Mouse (Mus musculus): ENCODE results near the gene Vmn1r126. TPM values are rescaled to one million over a fixed set of nuclear protein-coding genes. Genes with fewer than 3 reads are reported as not detected.
"Not testable (repeated sequence)": the region's sequence is repeated elsewhere in the genome, so short reads cannot be mapped to it uniquely, and the experiment has no call there.

Gene Vmn1r126
- not detected for total RNA-seq (2021)
- long read RNA-seq, experiment 1, result 0 reads
- long read RNA-seq, experiment 2, result 0 reads

DNA sequence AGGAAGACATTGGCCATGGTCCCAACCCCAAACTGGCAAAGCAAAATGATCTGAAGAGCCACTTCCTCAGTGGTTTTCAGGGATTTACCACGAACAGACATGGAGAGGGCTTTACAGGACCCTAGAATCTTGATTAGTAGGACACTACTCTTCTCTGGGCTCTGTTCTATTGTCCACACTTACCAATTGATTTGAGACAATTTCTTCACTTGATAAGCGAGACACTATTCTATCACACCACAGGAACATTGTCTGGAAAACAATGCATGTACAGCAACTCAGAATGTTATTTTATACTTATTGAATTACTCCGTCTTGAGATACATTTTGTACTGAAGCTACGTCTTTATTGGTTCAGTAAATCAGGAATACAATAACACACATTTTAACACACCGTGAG, at the start of gene Vmn1r126:
Gene Vmn1r126, minus strand, starts transcription at position 101 of the 400 bp plus-strand sequence.
- H3K27ac ChIP-seq; DNase-seq (ENCODE audit: extremely low spot score in 1 of 2, low spot score in 2 of 2); H3K4me3 ChIP-seq; intact Hi-C loops (cut with DNase I): not testable (repeated sequence)

GRCm38 (mm10) chr7:21349073-21349472, 47.8 kb upstream of the Vmn1r126 start, which contains the start of gene Vmn1r128:
TSS of gene Vmn1r128 (plus strand) at chr7:21349373.
- intact Hi-C loops (cut with DNase I), result not testable (repeated sequence)

GRCm38 (mm10) chr7:21319761-21320160, 18.5 kb upstream of the Vmn1r126 start, which contains the start of gene Vmn1r127:
TSS of gene Vmn1r127 (minus strand) at chr7:21319861.
- H3K4me3 ChIP-seq; H3K27ac ChIP-seq; DNase-seq (ENCODE audit: extremely low spot score in 1 of 2, low spot score in 2 of 2); intact Hi-C loops (cut with DNase I): not testable (repeated sequence)

More at GRCm38 (mm10) chr7:21349073-21349472, 47.8 kb upstream of the Vmn1r126 start, which contains the start of gene Vmn1r128:
- DNase-seq (ENCODE audit: extremely low spot score in 1 of 2, low spot score in 2 of 2); H3K4me3 ChIP-seq; H3K27ac ChIP-seq: not testable (repeated sequence)

GRCm38 (mm10) chr7:21271879-21272278, 29.4 kb downstream of the Vmn1r126 start, which contains the start of gene Vmn1r125:
TSS of gene Vmn1r125 (plus strand) at chr7:21272179.
- DNase-seq (ENCODE audit: extremely low spot score in 1 of 2, low spot score in 2 of 2); intact Hi-C loops (cut with DNase I); H3K27ac ChIP-seq; H3K4me3 ChIP-seq: not testable (repeated sequence)

- H3K4me3 ChIP-seq; H3K27ac ChIP-seq; DNase-seq (ENCODE audit: extremely low spot score in 1 of 2, low spot score in 2 of 2); intact Hi-C loops (cut with DNase I): not testable (repeated sequence)
Observed at GRCm38 (mm10) chr7:21260517-21260916, 40.8 kb downstream of the Vmn1r126 start, which contains the start of gene Vmn1r124. TSS of gene Vmn1r124 (minus strand) at chr7:21260617.

Other genes starting within 250 kb of the Vmn1r126 start
- gene Vmn1r120, start 247.7 kb downstream of the Vmn1r126 start, total RNA-seq (2021), result not detected
- not detected for gene Vmn1r121, start 203.0 kb downstream of the Vmn1r126 start, total RNA-seq (2021)
- gene Vmn1r122, start 167.3 kb downstream of the Vmn1r126 start, total RNA-seq (2021), result not detected
- not detected for gene Vmn1r123, start 139.3 kb downstream of the Vmn1r126 start, total RNA-seq (2021)
- not detected for gene Gm5157, start 111.0 kb downstream of the Vmn1r126 start, total RNA-seq (2021)
- not detected for gene Vmn1r124, start 40.9 kb downstream of the Vmn1r126 start, total RNA-seq (2021)
- gene Vmn1r125, start 29.3 kb downstream of the Vmn1r126 start, total RNA-seq (2021), result not detected
- gene Vmn1r127, start 18.4 kb upstream of the Vmn1r126 start, total RNA-seq (2021), result not detected
- not detected for gene Vmn1r128, start 47.9 kb upstream of the Vmn1r126 start, total RNA-seq (2021)
- gene Vmn1r129, start 59.8 kb upstream of the Vmn1r126 start, total RNA-seq (2021), result not detected
- gene Gm6882, start 131.3 kb upstream of the Vmn1r126 start, total RNA-seq (2021), result not detected
- not detected for gene Vmn1r130, start 210.3 kb upstream of the Vmn1r126 start, total RNA-seq (2021)
- gene Vmn1r131, start 244.6 kb upstream of the Vmn1r126 start, total RNA-seq (2021), result not detected

Data from left cerebral cortex, adult 2 months (tissue).